Mouse (Mus musculus) mature B cell (primary cell): ENCODE results near the gene Ubtd2.
"Not testable (repeated sequence)": the region's sequence is repeated elsewhere in the genome, so short reads cannot be mapped to it uniquely, and the experiment has no call there.

Experiments used
- in situ Hi-C: fragments of 300-500 bp; cut with MboI; formaldehyde crosslinking; loops from 2 replicates; pipeline ENCODE4 v1.14.3; 2019

The Ubtd2 gene

DNA sequence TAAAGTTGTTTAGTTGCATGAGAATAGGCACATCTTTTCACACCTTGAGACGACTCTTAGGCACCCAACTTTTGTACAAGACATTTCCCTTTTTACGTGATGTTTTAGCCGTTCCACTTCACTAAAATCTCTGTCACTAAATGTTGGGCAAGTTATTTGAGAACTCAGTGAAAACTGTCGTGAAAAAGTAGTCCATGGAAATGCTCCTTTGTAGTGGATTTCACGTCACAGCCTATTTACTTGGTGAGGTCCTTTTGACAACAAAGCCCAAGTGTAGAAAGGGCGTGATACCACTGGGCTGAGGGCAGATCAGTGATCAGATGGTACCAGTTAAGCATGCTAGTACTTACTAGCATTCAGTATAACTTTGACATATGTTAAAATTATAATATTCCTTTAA, 1.2 kb downstream of the Ubtd2 start:
- in situ Hi-C loops: loop anchor here (25.0 kb wide), 1 partner anchor 131 kb away; no protein-coding TSS in a partner anchor

DNA sequence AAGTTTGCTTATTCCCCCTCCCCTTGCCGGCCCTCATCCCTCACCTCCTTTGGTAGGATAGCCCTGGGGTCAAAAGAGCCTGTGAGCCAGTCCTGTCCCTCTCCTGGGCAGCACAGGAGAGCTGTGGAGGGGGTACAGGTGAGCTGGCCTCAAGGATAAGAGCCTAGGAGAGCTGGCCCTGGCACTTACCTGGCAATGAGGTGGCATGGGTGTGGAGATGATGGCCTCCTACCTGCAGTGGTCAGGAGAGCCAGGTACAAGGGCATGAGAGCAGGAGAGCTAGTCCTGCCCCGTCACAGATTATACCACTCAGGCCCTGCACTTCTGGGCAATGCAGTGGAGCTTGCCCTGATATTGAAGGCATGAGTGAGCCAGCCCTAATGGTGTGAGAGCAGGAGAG, 9.1 kb downstream of the Ubtd2 start:
- in situ Hi-C loops: loop anchor here (25.0 kb wide), 1 partner anchor 123 kb away; no protein-coding TSS in a partner anchor

DNA sequence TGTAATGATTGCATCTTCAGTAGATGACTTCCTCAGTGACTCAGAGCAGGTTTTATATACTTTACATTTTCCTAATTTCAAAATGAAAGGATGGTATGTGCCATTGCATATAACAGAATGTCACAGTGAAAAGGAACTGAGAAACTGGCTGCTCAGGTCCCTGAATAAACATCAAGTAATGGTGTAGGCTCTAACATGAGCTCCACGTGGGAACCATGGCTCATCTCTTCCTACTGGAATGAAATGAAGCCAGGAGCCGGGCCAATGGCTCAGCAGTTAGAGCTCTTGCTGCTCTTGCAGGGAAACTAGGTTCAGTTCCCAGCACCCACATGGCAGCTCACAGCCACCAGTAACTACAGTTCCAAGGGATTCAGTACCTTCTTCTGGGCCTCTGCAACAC, 16.8 kb downstream of the Ubtd2 start:
- in situ Hi-C loops: loop anchor here (25.0 kb wide), 1 partner anchor 115 kb away; no protein-coding TSS in a partner anchor

DNA sequence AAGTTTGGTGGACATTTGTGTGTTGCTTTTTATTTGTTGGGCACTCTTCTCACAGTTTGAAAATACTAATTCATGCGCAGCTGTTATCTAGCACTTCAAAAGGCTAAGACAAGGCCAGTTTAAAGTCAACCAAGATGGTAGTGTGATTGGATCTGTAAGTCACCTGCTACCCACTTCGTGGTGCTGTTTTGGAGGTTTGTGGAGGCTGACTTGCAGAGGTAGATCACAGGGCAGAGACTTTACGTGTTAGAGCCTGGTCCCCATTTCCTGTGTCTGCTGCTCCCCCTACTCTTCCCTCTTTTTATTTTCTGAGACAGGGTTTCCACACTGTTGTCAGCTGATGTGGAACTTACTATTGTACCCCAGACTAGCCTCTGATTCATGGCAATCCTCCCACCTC, 19.6 kb downstream of the Ubtd2 start:
- in situ Hi-C loops: loop anchor here (25.0 kb wide), 1 partner anchor 113 kb away; no protein-coding TSS in a partner anchor

DNA sequence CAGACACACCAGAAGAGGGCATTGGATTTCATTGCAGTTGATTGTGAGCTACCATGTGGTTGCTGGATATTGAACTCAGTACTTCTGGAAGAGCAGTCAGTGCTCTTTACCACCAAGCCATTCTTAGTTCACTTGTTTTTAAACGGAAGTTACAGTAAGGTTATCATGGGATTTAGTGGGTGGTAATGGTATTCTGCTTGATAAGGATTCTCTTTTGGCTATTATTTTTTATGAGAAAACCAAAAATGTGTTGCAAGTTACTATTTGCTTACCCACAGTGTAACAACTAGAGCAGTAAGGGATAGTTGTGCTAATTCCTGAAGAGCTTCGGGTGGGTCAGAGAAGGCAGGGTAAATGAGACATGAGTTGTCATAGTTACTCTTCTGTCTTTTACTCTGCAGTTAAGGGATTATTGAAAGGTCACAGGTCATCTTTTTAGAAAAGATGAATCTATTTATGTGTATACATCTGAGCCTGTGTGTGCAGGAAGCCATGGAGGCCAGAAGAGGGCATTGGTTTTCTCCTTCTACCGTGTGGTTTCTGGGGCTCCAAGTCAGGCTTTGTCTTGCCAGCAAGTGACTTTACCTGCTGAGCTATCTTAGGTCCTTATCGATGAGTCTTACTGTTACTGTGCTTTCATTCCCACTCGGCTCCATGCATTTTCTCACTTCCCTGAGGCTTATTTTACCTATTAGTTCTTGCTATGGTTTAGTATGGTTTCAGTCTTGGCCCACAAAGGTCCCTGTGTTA, 20.5 kb downstream of the Ubtd2 start:
- in situ Hi-C loops: no loop called here

DNA sequence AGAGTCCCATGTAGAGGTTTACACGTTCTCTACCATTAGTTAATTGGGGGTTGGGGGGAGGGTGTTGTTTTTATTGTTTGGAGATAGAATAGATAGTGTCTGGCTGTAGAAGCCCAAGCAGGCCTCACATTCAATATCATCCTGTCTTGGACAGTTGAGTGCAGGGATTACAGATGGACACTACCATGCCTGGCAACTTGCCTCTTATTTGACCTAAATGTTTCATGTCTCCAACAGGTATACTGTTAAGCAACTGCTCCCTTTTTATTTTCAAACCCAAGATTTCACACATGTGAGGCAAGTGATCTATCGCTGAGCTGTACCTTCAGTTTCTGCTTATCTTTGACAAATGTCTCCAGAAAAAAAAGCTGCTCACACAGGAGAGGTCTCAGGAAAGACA, 26.4 kb downstream of the Ubtd2 start:
- in situ Hi-C loops: no loop called here

DNA sequence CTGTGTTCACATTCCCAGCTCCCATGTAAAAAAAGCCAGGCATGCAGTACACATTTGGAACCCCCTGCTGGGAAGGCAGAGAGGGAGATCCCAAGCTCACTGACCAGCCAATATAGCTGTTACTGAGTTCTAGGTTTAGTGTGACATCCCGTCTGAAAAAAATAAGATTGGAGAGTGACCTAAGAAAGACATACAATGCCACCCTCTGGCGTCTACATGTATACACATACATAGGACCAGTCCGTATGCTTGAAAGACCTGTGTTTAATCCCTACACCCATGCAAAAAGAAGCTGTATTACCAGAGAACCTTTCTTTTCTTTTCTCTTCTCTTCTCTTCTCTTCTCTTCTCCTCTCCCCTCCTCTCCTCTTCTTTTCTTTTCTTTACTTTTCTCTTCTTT, 30.1 kb downstream of the Ubtd2 start:
- in situ Hi-C loops: no loop called here

DNA sequence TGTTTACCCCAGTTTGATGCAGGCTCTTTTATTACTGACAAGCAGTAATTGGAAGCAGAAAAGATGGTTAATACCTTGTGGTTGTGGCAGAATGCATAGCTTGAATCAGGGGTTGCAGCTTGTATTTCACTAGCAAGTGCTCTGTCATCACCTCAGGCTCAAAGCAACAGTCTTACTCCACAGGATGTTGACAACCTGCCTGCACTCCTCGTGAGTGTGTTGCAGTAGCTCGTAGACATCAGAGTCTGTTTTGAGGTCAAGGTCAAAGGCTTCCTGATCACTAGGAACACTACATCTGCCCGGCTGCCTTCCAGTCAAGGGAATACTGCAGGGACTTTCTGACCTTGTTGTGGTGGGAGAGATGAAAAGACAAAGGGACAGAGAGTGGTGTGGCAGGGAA, 31.5 kb downstream of the Ubtd2 start:
- in situ Hi-C loops: no loop called here

DNA sequence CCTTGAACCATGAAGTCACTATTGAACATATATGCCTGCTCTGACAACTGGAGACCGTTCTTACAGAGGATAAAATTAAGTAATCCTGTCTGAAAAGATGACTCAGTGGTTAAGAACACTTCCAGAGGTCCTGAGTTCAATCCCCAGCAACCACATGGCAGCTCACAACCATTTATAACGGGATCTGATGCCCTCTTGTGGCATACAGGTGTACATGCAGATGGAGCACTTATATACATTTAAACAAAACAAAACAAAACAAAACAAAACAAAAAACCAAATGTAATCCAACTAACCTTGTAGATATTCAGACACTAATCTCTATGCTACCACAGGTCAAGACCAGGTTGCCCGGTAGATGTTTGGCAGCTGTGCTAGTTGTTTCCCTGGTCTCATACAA, 32.3 kb downstream of the Ubtd2 start:
- in situ Hi-C loops: no loop called here

DNA sequence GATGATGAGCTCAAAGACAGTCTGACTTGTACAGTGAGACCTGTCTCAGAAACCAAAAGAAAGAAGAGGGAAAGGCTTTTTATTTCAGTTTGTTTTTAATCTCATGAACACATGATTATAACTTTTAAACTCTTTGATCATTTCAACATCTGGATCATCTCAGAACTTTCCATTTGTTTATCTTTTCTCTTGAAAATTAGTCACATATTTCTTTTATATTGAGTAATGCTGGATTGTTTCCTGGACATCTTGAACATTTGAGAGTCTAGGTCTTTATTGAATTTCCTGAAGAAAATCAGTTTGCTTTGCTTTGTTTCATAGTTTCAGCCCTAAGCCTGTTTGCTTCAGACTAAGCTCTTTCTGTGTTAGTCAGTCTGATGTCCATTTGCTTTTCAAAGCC, 33.2 kb downstream of the Ubtd2 start:
- in situ Hi-C loops: no loop called here

DNA sequence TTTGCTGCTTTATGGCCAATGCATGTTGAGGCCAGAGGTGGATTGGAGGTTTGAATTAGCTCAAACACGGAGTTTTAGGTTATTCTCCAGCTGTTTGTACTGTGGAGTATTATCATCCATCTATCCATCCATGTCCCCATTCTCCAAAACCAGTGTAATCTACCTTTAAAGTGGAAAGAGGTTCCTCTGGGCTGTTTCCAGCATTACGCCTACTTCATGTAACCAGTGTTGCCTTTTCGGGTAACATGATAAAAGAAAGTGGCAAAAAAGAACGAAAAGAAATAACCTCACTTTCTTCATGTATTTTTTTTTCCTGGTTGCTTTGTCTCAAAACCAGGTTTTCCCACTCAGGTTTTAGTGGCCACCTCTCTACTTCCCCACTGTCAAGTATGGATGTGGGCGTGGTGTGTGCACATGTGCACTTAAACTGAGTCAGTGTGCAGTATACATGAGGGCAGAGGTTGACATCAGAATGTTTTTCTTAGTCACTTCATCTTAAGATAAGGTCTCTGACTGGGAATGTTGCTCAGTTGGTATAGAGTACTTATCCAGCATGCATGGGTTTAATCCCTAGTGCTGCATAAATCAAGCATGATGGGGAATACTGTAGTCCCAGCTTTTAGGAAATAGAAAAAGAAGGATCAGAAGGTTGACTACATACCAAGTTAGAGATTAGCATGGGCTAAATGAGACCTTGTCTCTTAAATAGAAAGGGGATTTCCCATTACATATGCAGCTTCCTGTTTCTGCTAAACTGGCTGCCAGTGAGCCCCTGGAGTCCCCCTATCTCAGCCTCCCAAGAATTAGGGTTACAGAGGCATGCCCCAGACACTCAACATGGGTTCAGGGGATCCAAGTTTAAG, 33.9 kb downstream of the Ubtd2 start:
- in situ Hi-C loops: no loop called here

DNA sequence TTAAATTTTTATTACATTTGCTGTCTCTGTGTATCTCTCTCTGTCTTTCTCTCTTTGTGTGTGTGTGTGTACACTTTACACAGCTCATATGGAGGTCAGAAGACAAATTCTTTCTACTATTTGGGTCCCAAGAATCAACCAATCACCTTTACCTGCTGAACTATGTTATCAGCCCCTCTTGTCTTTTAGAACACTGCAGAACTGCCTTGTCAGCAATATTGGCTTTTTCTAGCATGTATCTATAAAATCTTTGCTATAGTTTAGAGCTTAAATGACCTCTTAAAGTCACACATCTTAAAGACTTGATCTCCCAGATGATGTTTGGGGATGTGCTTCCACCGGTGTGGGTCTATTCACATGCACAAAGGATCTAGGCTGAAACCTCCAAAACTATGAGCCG, 35.9 kb downstream of the Ubtd2 start:
- in situ Hi-C loops: no loop called here

DNA sequence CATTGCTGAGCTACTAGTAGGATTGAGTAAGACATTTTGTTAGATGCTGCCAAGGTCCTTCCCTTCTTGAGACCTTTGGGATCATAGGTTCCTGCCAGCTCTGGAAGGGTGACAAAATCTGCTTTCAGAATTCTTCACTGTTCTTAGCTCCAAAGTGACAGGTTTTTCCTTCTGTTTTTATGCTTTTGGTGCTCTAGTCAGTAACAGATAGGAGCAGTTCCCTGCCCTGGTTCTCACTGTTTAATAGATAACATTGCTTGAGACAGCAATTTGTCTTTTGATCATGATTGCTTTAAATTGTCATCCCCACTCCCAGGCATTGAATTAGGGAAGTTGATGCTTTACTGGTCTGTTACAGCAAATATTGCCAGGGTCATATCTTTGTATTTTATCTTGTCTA, 38.1 kb downstream of the Ubtd2 start:
- in situ Hi-C loops: no loop called here

DNA sequence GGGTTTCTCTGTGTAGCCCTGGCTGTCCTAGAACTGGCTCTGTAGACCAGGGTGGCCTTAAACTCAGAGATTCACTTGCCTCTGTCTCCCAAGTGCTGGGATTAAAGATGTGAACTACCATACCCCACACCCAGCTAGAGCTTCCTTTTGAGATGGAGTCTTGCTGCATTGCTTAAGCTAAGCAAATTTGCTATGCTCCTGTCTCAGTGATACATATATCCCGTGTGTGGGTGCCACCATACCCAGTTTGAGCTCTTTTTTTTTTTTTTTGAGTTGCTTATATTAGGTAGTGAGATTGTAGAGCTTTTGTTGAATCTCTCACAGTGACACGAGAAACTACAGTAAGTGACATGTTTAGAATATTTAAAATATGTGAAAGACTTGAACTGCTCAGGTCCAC, 40.1 kb downstream of the Ubtd2 start:
- in situ Hi-C loops: no loop called here

DNA sequence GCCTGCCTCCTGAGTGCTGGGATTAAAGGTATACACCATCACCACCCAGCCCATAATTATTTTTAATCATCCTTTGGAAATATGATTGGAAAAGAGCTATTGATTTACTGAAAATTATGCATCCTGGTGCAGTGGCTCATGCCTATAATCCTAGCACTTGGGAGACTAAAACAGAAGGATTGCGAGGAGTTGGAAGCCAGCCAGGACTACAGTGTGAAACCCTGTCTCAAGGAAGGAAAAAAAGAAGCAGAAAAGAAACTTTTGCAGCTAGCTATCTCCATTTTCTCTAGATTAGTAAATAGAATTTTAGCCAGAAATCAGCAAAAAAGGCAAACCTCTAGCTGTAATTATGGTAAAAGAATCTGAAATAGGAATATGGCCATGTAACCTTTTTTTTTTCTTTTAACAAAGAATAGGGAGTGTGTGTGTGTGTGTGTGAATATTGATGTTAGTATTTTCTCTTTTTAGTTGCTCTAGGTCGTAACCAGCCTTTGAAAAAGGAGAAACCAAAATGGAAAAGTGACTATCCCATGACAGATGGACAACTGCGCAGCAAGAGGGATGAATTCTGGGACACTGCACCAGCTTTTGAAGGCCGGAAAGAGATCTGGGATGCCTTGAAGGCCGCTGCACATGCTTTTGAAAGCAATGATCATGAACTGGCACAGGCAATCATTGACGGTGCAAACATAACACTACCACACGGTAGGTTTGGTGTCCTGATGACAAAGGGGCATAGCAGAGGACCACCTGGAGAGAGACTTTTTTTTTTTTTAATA, 43.8 kb downstream of the Ubtd2 start:
- in situ Hi-C loops: no loop called here

DNA sequence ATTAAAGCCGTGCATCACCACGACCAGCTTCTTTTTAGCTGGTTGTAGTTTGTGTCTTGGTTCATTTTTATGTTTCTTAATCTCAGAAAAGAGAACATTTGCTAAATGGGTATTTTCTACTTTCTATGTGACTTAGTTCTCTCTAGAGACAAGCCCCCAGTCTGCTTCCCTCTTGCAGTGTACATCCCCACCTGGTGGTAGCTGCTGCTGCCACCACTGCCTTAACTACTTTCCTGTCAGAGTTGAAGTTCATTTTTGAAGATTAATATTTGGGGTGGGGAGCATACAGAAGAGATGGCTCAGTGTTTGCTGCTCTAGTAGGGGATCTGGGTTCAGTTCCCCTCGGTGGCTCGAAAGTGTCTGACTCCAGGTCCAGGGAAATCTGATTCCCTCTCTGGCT, 44.8 kb downstream of the Ubtd2 start:
- in situ Hi-C loops: no loop called here

DNA sequence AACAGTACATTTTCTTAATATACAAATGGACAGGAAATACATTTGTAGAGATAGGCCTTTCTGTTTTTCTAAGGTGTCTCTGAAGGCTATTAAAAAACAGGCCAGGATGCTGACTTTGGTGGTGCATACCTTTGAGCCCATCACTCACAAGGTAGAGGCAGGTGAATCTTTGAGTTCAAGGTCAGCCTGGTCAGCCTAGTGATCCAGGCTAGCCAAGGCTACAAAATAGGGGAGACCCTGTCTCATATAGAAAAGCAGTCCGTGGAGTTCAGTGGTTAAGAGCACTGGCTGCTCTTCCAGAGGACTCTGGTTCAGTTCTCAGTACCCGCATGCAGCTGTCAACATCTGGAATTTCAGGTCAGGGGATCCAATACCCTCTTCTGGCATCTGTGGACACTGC, 48.5 kb downstream of the Ubtd2 start:
- in situ Hi-C loops: no loop called here

DNA sequence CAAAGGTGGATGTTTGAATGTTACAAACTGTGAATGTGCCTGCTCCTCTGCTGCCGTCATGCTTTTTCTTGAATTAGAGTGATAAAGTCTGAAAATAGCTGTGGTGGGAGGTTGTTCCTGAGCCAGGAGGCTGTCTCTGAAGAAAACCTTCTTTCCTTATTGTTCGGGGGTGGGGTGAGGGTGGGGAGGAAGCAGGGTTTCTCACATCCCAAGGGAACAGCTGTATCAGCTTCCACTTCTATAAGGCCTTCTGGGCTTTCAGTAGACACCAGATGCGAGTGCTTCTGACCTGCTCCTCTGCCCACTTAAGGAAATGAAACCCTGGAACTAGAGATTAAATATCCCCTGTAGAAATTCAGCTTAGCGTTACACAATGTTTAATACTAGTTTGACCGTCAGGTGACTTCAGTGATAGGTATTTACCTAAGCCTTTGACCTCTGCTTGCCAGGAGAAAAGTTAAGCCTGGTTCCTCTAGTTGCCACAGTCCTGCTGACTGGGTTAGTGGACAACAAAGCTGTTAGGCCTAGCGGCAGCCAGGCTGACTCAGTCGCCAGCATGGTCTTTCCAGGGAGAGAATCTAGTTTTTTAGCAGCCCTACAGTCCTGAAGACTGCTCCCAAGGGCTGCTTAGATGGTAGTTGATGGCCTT, 50.0 kb downstream of the Ubtd2 start:
- in situ Hi-C loops: no loop called here

DNA sequence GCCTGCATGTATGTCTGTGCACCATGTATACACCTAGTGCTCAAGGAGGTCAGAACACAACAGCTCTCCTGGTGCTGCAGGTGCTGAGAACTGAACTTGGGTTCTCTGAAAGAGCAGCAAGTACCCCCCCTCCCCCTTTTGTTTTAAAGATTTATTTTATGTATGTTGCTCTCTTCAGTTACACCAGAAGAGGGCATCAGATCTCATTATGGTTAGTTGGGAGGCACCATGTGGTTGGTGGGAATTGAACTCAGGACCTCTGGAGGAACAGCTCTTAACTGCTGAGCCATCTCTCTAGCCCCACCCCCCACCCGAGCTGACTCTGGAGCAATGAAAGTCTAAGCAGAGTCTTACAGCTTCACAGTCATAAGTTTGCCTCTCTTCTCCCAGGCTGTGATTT, 55.8 kb downstream of the Ubtd2 start:
- in situ Hi-C loops: no loop called here

DNA sequence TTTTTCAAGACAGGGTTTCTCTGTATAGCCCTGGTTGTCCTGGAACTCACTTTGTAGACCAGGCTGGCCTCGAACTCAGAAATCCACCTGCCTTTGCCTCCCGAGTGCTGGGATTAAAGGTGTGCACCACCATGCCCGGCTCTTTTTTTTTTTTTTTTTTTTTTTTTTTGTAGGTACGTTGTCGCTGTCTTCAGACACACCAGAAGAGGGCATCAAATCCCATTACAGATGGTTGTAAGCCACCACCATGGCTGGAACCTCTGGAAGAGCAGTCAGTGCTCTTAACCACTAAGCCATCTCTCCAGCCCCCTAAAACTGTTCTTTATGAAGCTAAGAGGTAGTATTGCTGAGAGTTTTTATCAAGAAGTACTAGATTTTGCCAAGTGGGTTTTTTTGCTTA, 59.7 kb downstream of the Ubtd2 start:
- in situ Hi-C loops: not testable (repeated sequence)

DNA sequence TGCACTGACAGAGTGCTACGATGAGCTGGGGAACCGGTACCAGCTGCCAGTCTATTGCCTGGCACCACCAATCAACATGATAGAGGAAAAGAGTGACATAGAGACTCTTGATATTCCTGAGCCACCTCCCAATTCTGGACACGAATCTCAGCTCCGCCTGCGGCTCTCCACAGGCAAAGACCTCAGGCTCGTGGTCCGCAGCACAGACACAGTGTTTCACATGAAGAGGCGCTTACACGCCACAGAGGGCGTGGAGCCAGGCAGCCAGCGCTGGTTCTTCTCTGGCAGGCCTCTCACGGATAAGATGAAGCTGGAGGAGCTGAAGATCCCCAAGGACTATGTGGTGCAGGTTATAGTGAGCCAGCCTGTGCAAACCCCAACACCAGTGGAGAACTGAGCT, 60.9 kb downstream of the Ubtd2 start:
- in situ Hi-C loops: no loop called here
